Mouse (Mus musculus) heart, postnatal 0 days (tissue): ENCODE measurements around the gene Il17rb. TPM values are rescaled to one million over a fixed set of nuclear protein-coding genes. Genes with fewer than 3 reads are reported as not detected.

ENCODE experiments used
- ATAC-seq: fragments of 200-750 bp; cut with Nextera tagmentation; 2 replicates; pipeline ENCODE4 v1.8.0; 2017; ENCODE audit warnings: low read depth, moderate number of reproducible peaks, moderate library complexity; ENCODE audit not compliant: insufficient read depth
- DNase-seq: peaks from one replicate; pipeline ENCODE4 v3.0.0-alpha.2; 2016; ENCODE audit warnings: low spot score
- H3K27ac ChIP-seq: fragments of 300-500 bp; sonication (generic); 2 replicates; pipeline ENCODE4 v1.5.1; 2014; ENCODE audit warnings: low read depth, mild to moderate bottlenecking
- H3K27me3 ChIP-seq: fragments of 300-500 bp; sonication (generic); 2 replicates; pipeline ENCODE4 v1.6.1; 2014; ENCODE audit warnings: low read length, mixed read lengths; ENCODE audit not compliant: control insufficient read depth, insufficient read depth
- H3K36me3 ChIP-seq: fragments of 300-500 bp; sonication (generic); replicated peaks from 2 replicates; pipeline ENCODE4 v1.6.1; 2014; ENCODE audit warnings: low read length, mixed read lengths; ENCODE audit not compliant: control insufficient read depth, insufficient read depth
- H3K4me1 ChIP-seq: fragments of 300-500 bp; sonication (generic); 2 replicates; pipeline ENCODE4 v1.6.1; 2014; ENCODE audit warnings: antibody characterized with exemption; ENCODE audit not compliant: control insufficient read depth, insufficient read depth
- H3K4me2 ChIP-seq: fragments of 300-500 bp; sonication (generic); 2 replicates; pipeline ENCODE4 v1.6.1; 2014; ENCODE audit warnings: low read depth, mild to moderate bottlenecking, low read length, moderate library complexity
- H3K4me3 ChIP-seq: fragments of 300-500 bp; sonication (generic); 2 replicates; pipeline ENCODE4 v1.5.1; 2014; ENCODE audit warnings: low read depth, low read length
- H3K9ac ChIP-seq: fragments of 300-500 bp; sonication (generic); replicated peaks from 2 replicates; pipeline ENCODE4 v1.6.1; 2014; ENCODE audit warnings: low read depth, low read length, mixed read lengths
- H3K9me3 ChIP-seq: fragments of 300-500 bp; sonication (generic); replicated peaks from 2 replicates; pipeline ENCODE4 v1.6.1; 2016; ENCODE audit warnings: low read length; ENCODE audit not compliant: control insufficient read depth
- CTCF ChIP-seq: IDR thresholded peaks from 2 replicates; pipeline ENCODE4 v1.5.1; 2016; ENCODE audit warnings: antibody characterized with exemption, control low read depth, low read depth
- EP300 ChIP-seq: IDR thresholded peaks from 2 replicates; pipeline ENCODE4 v1.6.1; 2016; ENCODE audit warnings: antibody characterized with exemption, low read depth
- WGBS: fragments of 180-500 bp; shearing (Covaris S2); extraction: QIAGEN DNeasy Blood & Tissue Kit; methylation state at CpG from one replicate; pipeline ENCODE4 v1.1.7; 2014; 5-methylcytosine and 5-hydroxymethylcytosine counted together
- polyA plus RNA-seq: library from polyadenylated mRNA; unstranded; fragments of >200 nt; fragmentation: Nextera tagmentation; extraction: Ambion mirVana; gene quantifications from 2 replicates; pipeline ENCODE4 v1.2.1, GENCODE M21; 2015
- total RNA-seq: library from RNA; depleted of rRNA; stranded (reverse); fragments of >200 nt; gene quantifications from 2 replicates; pipeline ENCODE4 v1.2.3, GENCODE M21; 2014; ENCODE audit warnings: low replicate concordance

Gene Il17rb
- total and polyA plus RNA-seq, 2 experiments from 2014 or later = 0.22 TPM; not detected in 1

- ATAC-seq (no peak), DNase-seq (no peak)
- Histone ChIP-seq H3K4me3 (no peak overlapping the region), H3K27ac (no peak overlapping the region), H3K4me1 (peaks cover 12% of the 10 kb centered on the region), H3K4me2 (no peak overlapping the region), H3K9me3 (no peaks in the 10 kb centered on the region), H3K9ac (no peak overlapping the region), H3K36me3 (peaks cover 49% of the 10 kb centered on the region), H3K27me3 (no peaks in the 10 kb centered on the region)
- TF ChIP-seq EP300 (no peak), CTCF (no peak)
- WGBS = 91% methylated on average over 7 of the region's 7 CpGs
Measured at GRCm38 (mm10) chr14:29971446-29971845, 37.2 kb downstream of the Il17rb start.

- Histone ChIP-seq H3K9ac (peak within 1 kb of the TSS; percentile 84), H3K36me3 (peaks cover 31% of the 10 kb centered on the region), H3K4me1 (peaks cover 12% of the 10 kb centered on the region), H3K9me3 (no peaks in the 10 kb centered on the region), H3K4me2 (peak within 1 kb of the TSS; percentile 73), H3K27ac (peak within 1 kb of the TSS; percentile 83), H3K27me3 (no peaks in the 10 kb centered on the region), H3K4me3 (peak within 1 kb of the TSS; percentile 77)
- peak; percentile 100 for ATAC-seq
- TF ChIP-seq EP300 (peak; percentile 94), CTCF (no peak)
- DNase-seq = peak; percentile 100
- under 1% methylated on average over 49 of the region's 49 CpGs for WGBS
Measured at GRCm38 (mm10) chr14:29968075-29968821, 40.4 kb downstream of the Il17rb start, which contains the start of gene Selenok. TSS of gene Selenok (plus strand) at chr14:29968308.

- Histone ChIP-seq H3K4me3 (peak overlapping the region; percentile 77), H3K4me1 (peaks cover 12% of the 10 kb centered on the region), H3K9me3 (peaks cover 3% of the 10 kb centered on the region; the same call in 1 of the 2 replicates), H3K27ac (peak overlapping the region; percentile 83), H3K27me3 (no peaks in the 10 kb centered on the region), H3K36me3 (peaks cover 25% of the 10 kb centered on the region), H3K9ac (0 out of 2 replicates have a peak overlapping the region, but pooled peaks have one; percentile 26), H3K4me2 (peak overlapping the region; percentile 66)
- 59% methylated on average over 7 of the region's 7 CpGs for WGBS
- TF ChIP-seq CTCF = no peak
- TF ChIP-seq EP300 = no peak
- DNase-seq = no peak
- no peak for ATAC-seq
Measured at GRCm38 (mm10) chr14:29967611-29968010, 41.1 kb downstream of the Il17rb start.

- H3K36me3 ChIP-seq = no peaks in the 10 kb centered on the region
- no peak overlapping the region for H3K9ac ChIP-seq
- no peak for DNase-seq
- no peaks in the 10 kb centered on the region for H3K27me3 ChIP-seq
- TF ChIP-seq EP300 = no peak
- TF ChIP-seq CTCF = no peak
- H3K4me1 ChIP-seq = no peaks in the 10 kb centered on the region
- H3K9me3 ChIP-seq = no peaks in the 10 kb centered on the region
- H3K4me2 ChIP-seq = no peak overlapping the region
- no peak overlapping the region for H3K4me3 ChIP-seq
- no peak for ATAC-seq
- H3K27ac ChIP-seq = no peak overlapping the region
Measured at GRCm38 (mm10) chr14:29957393-29957792, 51.3 kb downstream of the Il17rb start.

GRCm38 (mm10) chr14:29950805-29951204, 57.9 kb downstream of the Il17rb start:
- H3K9me3 ChIP-seq = no peaks in the 10 kb centered on the region
- DNase-seq = no peak
- H3K4me2 ChIP-seq = no peak overlapping the region
- H3K27ac ChIP-seq = no peak overlapping the region
- no peak for TF ChIP-seq EP300
- no peak for TF ChIP-seq CTCF
- H3K4me1 ChIP-seq = no peaks in the 10 kb centered on the region
- H3K36me3 ChIP-seq = no peaks in the 10 kb centered on the region
- no peak for ATAC-seq
- H3K9ac ChIP-seq = no peak overlapping the region
- H3K4me3 ChIP-seq = no peak overlapping the region
- WGBS = 67% methylated on average over 4 of the region's 4 CpGs
- no peaks in the 10 kb centered on the region for H3K27me3 ChIP-seq
